Mouse (Mus musculus) heart, postnatal 0 days (tissue): Measurements from ENCODE around the gene Phyhd1.

Experiments
- CTCF ChIP-seq: IDR thresholded peaks from 2 replicates; pipeline ENCODE4 v1.5.1; 2016; ENCODE audit warnings: antibody characterized with exemption, control low read depth, low read depth
- EP300 ChIP-seq: IDR thresholded peaks from 2 replicates; pipeline ENCODE4 v1.6.1; 2016; ENCODE audit warnings: antibody characterized with exemption, low read depth

- TF ChIP-seq CTCF, result no peak
- TF ChIP-seq EP300, result no peak
Observed at GRCm38 (mm10) chr2:30327276-30327675, 61.3 kb downstream of the Phyhd1 start.
